Mouse (Mus musculus) kidney, adult 2 months (tissue): Measurements from ENCODE around the gene Wap. TPM values are rescaled to one million over a fixed set of nuclear protein-coding genes. Genes with fewer than 3 reads are reported as not detected.

Experiments
- DNase-seq: peaks from one replicate; pipeline ENCODE4 v3.0.0; 2021
- H3K27ac ChIP-seq: fragments of 200-500 bp; 2 replicates; pipeline ENCODE4 v1.5.1; 2012; ENCODE audit warnings: low read depth, low read length, control low read depth, inconsistent platforms; ENCODE audit not compliant: insufficient read depth
- H3K27me3 ChIP-seq: fragments of 200-500 bp; replicated peaks from 2 replicates; pipeline ENCODE4 v1.6.1; 2012; ENCODE audit warnings: mild to moderate bottlenecking, moderate library complexity, low read length, inconsistent platforms; ENCODE audit not compliant: control insufficient read depth, insufficient read depth
- H3K36me3 ChIP-seq: fragments of 200-500 bp; 2 replicates; pipeline ENCODE4 v1.6.1; 2012; ENCODE audit warnings: mild to moderate bottlenecking, moderate library complexity, low read length, inconsistent platforms; ENCODE audit not compliant: control insufficient read depth, insufficient read depth
- H3K4me1 ChIP-seq: fragments of 200-500 bp; 2 replicates; pipeline ENCODE4 v1.6.1; 2011; ENCODE audit warnings: low read length; ENCODE audit not compliant: control insufficient read depth, insufficient read depth
- H3K4me3 ChIP-seq: fragments of 200-500 bp; 2 replicates; pipeline ENCODE4 v1.5.1; 2011; ENCODE audit warnings: mild to moderate bottlenecking, low read depth, low read length, control low read depth; ENCODE audit not compliant: insufficient read depth
- CTCF ChIP-seq: fragments of 200-500 bp; conservative IDR thresholded peaks from 2 replicates; pipeline ENCODE4 v1.5.1; 2011; ENCODE audit warnings: low read depth, mild to moderate bottlenecking, control low read depth, low read length, moderate library complexity, mixed read lengths; ENCODE audit not compliant: insufficient read depth, insufficient read length
- POLR2A ChIP-seq: fragments of 200-500 bp; IDR thresholded peaks from one replicate; pipeline ENCODE4 v1.6.1; 2011; ENCODE audit warnings: low read depth, low read length, control low read depth
- WGBS: fragments of 180-500 bp; shearing (Covaris S2); methylation state at CpG from one replicate; pipeline ENCODE4 v1.1.7; 2018; 5-methylcytosine and 5-hydroxymethylcytosine counted together
- polyA plus RNA-seq: library from polyadenylated mRNA; depleted of rRNA; stranded (reverse); fragments of >200 nt; gene quantifications from 2 replicates; pipeline ENCODE4 v1.2.3, GENCODE M21; 2012; rRNA removed

Wap gene
- polyA plus RNA-seq, 1 experiment = not detected

DNA sequence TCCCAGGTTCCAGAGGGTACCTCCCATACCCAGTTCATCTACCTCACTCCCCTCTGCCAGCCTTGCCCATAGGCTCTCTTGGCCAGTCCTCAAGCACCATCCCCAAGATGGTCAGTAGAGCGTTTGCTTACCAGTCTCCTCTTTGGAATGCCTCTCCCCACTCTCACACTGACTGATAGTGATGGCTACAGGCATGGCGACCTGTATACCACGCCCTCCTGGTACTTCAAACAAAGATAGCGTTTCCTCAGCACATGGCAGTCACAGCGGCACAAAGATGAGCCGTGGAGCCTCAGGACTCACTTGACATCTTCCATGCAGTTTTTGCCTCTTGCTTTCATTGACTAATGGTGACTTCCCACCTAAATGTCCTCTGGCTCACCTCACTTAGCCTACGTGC lies 48.6 kb downstream of the Wap start:
- Histone ChIP-seq H3K4me3 (no peak overlapping the region), H3K27me3 (no peaks in the 10 kb centered on the region), H3K27ac (no peak overlapping the region), H3K36me3 (no peaks in the 10 kb centered on the region), H3K4me1 (no peaks in the 10 kb centered on the region)
- 92% methylated on average over 7 of the region's 7 CpGs for WGBS
- no peak for TF ChIP-seq POLR2A
- TF ChIP-seq CTCF = no peak
- no peak for DNase-seq

GRCm38 (mm10) chr11:6588295-6588694 lies 50.1 kb downstream of the Wap start:
- TF ChIP-seq POLR2A (no peak), CTCF (no peak)
- no peaks in the 10 kb centered on the region for H3K36me3 ChIP-seq
- H3K4me3 ChIP-seq = no peak overlapping the region
- DNase-seq = no peak
- no peaks in the 10 kb centered on the region for H3K4me1 ChIP-seq
- no peaks in the 10 kb centered on the region for H3K27me3 ChIP-seq
- H3K27ac ChIP-seq = no peak overlapping the region
- WGBS = 89% methylated on average over 7 of the region's 7 CpGs

DNA sequence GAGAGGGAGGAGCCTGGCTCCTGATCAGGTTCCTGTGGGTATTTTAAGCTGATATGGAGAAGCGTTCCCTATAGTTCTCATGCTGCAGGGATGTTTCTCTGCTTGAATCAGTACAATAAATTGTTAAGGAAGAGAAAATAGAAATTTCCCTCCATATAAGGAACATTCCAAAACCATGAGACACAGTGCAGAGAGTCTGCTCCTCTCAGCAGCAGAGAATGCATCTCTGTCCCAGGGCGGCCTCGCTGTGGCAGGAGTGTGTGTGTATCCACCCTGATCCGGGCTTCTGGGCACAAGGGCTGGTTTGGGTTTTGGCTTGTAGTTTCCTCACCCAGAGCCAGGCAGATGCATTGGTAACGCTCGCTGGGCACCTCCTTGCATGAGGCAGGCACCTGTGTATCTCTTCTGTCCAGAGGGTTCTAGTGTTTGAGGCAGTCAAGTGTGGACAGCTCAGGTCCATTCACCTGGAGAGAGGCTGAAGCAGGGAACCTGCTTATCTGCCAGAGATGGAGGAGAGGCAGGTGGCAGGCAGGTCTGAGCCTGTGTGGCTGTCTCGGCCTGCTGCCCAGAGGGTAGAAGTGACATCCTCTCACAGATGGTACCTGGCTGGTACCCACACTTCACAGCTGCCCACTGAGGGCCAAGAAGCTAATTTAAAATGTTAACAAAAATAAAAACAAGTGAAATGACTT lies 51.0 kb downstream of the Wap start:
- Histone ChIP-seq H3K36me3 (no peaks in the 10 kb centered on the region), H3K4me3 (no peak overlapping the region), H3K27ac (no peak overlapping the region), H3K4me1 (no peaks in the 10 kb centered on the region), H3K27me3 (no peaks in the 10 kb centered on the region)
- TF ChIP-seq CTCF = no peak
- TF ChIP-seq POLR2A = no peak
- 92% methylated on average over 7 of the region's 7 CpGs for WGBS
- no peak for DNase-seq

- DNase-seq = peak; percentile 35
- Histone ChIP-seq H3K27me3 (no peaks in the 10 kb centered on the region), H3K4me1 (no peaks in the 10 kb centered on the region), H3K4me3 (no peak overlapping the region), H3K36me3 (no peaks in the 10 kb centered on the region), H3K27ac (no peak overlapping the region)
- no peak for TF ChIP-seq POLR2A
- no peak for TF ChIP-seq CTCF
- 60% methylated on average over 3 of the region's 3 CpGs for WGBS
Measured at GRCm38 (mm10) chr11:6586660-6587059, 51.8 kb downstream of the Wap start.

DNA sequence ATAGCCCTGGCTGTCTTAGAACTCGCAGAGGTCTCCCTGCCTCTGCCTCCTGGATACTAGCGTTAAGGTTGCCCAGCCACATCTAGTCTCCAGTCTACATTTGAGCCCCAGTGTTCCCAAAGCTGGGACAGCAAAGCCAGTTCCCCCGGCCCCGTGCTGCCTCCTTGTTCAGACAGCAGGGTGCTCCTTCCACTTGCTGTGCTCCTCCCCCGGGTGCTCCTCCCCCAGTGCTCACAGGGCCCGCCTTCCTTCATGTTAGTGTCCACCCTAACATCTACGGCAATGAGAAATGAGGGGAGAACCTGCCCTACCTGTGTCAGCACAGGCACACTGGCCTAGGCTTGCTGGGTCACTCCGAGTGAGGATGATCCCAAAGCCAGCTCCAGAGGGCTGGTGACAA lies 52.7 kb downstream of the Wap start:
- no peak overlapping the region for H3K4me3 ChIP-seq
- 89% methylated on average over 8 of the region's 8 CpGs for WGBS
- no peak for TF ChIP-seq CTCF
- H3K36me3 ChIP-seq = no peaks in the 10 kb centered on the region
- H3K27ac ChIP-seq = no peak overlapping the region
- no peak for DNase-seq
- H3K4me1 ChIP-seq = no peaks in the 10 kb centered on the region
- no peaks in the 10 kb centered on the region for H3K27me3 ChIP-seq

Other genes with a start within 250 kb of the Wap start
- gene Zmiz2, start 249.6 kb downstream of the Wap start, polyA plus RNA-seq = 47.7 and 53.7 TPM in 2 replicates
- gene Ppia, start 223.2 kb downstream of the Wap start, polyA plus RNA-seq = 1,045 and 1,237 TPM in 2 replicates
- gene H2afv, start 194.2 kb downstream of the Wap start, polyA plus RNA-seq = 60.8 and 76.1 TPM in 2 replicates
- gene Purb, start 162.7 kb downstream of the Wap start, polyA plus RNA-seq = 5.8 and 7.6 TPM in 2 replicates
- 3.2 and 10.3 TPM in 2 replicates for gene Myo1g, start 117.7 kb downstream of the Wap start, polyA plus RNA-seq
- gene Ccm2, start 91.8 kb downstream of the Wap start, polyA plus RNA-seq = 56.1 and 60.8 TPM in 2 replicates
- gene Nacad, start 32.6 kb downstream of the Wap start, polyA plus RNA-seq = 2.2 and 2.7 TPM in 2 replicates
- 73.9 and 85.3 TPM in 2 replicates for gene Tbrg4, start 12.6 kb downstream of the Wap start, polyA plus RNA-seq
- gene Ramp3, start 19.9 kb upstream of the Wap start, polyA plus RNA-seq = 40.1 and 41.0 TPM in 2 replicates
- gene Gm11983, start 199.0 kb upstream of the Wap start, polyA plus RNA-seq = not detected in 2 replicates